Mouse (Mus musculus) myocyte (in vitro differentiated cells): ENCODE results near the gene Pop4. TPM values are rescaled to one million over a fixed set of nuclear protein-coding genes. Genes with fewer than 3 reads are reported as not detected.

ENCODE experiments used
- H3K27me3 ChIP-seq: one replicate; pipeline ENCODE4 v1.6.1; 2011; ENCODE audit not compliant: control insufficient read depth, insufficient read depth, insufficient read length
- H3K36me3 ChIP-seq: one replicate; pipeline ENCODE4 v1.6.1; 2011; ENCODE audit not compliant: control insufficient read depth, insufficient read depth
- H3K4me2 ChIP-seq: one replicate; pipeline ENCODE4 v1.6.1; 2011; ENCODE audit warnings: low read depth, control low read depth
- H3K4me3 ChIP-seq: one replicate; pipeline ENCODE4 v1.5.1; 2011; ENCODE audit warnings: mild to moderate bottlenecking, control low read depth, moderate library complexity
- H3K79me2 ChIP-seq: one replicate; pipeline ENCODE4 v1.6.1; 2011; ENCODE audit not compliant: control insufficient read depth, insufficient read depth
- H3ac ChIP-seq: one replicate; pipeline ENCODE4 v1.6.1; 2011; ENCODE audit not compliant: control insufficient read depth, insufficient read length
- CEBPB ChIP-seq: IDR thresholded peaks from 2 replicates; pipeline ENCODE4 v1.6.1; 2011; ENCODE audit warnings: mild to moderate bottlenecking, moderate library complexity; ENCODE audit not compliant: poor library complexity, insufficient read depth, severe bottlenecking
- E2F4 ChIP-seq: IDR thresholded peaks from one replicate; pipeline ENCODE4 v1.6.1; 2011; ENCODE audit warnings: mild to moderate bottlenecking, control low read depth, moderate library complexity; ENCODE audit not compliant: insufficient read depth
- MAX ChIP-seq: IDR thresholded peaks from one replicate; pipeline ENCODE4 v1.6.1; 2011; ENCODE audit warnings: low read depth, mild to moderate bottlenecking, control low read depth
- MYOD1 ChIP-seq, 3 experiments: IDR thresholded peaks; one replicate each; pipeline ENCODE4 v1.6.1; 2011; ENCODE audit warnings: control low read depth in 2 of 3, low read depth in 2 of 3, mild to moderate bottlenecking in 2 of 3, moderate library complexity in 1 of 3; ENCODE audit not compliant: insufficient read length in 2 of 3, control insufficient read depth in 1 of 3
- MYOG ChIP-seq, 3 experiments: IDR thresholded peaks; one replicate each; pipeline ENCODE4 v1.6.1; 2011; ENCODE audit warnings: control low read depth in 2 of 3, low read depth in 2 of 3, mild to moderate bottlenecking in 2 of 3; ENCODE audit not compliant: insufficient read length in 2 of 3, control insufficient read depth in 1 of 3, insufficient read depth in 1 of 3
- POLR2A ChIP-seq: IDR thresholded peaks from one replicate; pipeline ENCODE4 v1.6.1; 2011; ENCODE audit warnings: low read depth, mild to moderate bottlenecking, control low read depth, moderate library complexity; ENCODE audit not compliant: insufficient read length
- POLR2AphosphoS2 ChIP-seq: IDR thresholded peaks from one replicate; pipeline ENCODE4 v1.6.1; 2011; ENCODE audit warnings: low read depth, control low read depth; ENCODE audit not compliant: insufficient read length
- REST ChIP-seq: IDR thresholded peaks from one replicate; pipeline ENCODE4 v1.6.1; 2011; ENCODE audit warnings: mild to moderate bottlenecking, control low read depth, moderate library complexity; ENCODE audit not compliant: insufficient read depth, insufficient read length
- SRF ChIP-seq: IDR thresholded peaks from one replicate; pipeline ENCODE4 v1.6.1; 2011; ENCODE audit warnings: low read depth; ENCODE audit not compliant: control insufficient read depth, insufficient read length
- TCF12 ChIP-seq: IDR thresholded peaks from one replicate; pipeline ENCODE4 v1.6.1; 2011; ENCODE audit warnings: mild to moderate bottlenecking, control low read depth; ENCODE audit not compliant: poor library complexity, insufficient read depth, severe bottlenecking
- TCF3 ChIP-seq: IDR thresholded peaks from one replicate; pipeline ENCODE4 v1.6.1; 2011; ENCODE audit warnings: low read depth, control low read depth; ENCODE audit not compliant: insufficient read length
- USF1 ChIP-seq: IDR thresholded peaks from one replicate; pipeline ENCODE4 v1.6.1; 2011; ENCODE audit warnings: low read depth, mild to moderate bottlenecking, control low read depth, moderate library complexity
- polyA plus RNA-seq: library from polyadenylated mRNA; unstranded; fragments of >200 nt; fragmentation: generic; extraction: Trizol; gene quantifications from one replicate; pipeline ENCODE4 v1.2.1, GENCODE M21; 2012; ENCODE audit warnings: missing spikeins

The Pop4 gene
- polyA plus RNA-seq, 1 experiment = 10.0 TPM

DNA sequence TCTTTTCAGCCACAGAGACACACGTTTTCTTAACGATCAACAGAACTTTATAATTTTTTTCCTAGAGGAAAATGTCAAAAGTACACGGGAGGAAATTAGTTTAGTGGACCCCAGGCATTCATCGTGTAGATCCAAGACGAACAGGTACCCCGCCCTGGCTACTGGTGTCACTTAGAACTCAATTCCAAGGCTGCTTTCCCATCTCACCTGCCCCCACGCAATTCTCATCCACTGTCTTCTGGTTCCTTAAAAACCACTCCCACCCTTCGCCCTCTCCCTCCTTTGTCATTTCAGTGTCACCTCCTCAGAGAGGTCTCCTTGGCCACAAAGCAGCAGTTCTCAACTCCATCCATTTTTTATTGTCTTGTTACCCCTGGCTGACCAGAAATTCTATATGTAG is 42.9 kb downstream of the Pop4 start:
- Histone ChIP-seq H3K4me2 (peak overlapping the region; percentile 65), H3K4me3 (peak overlapping the region; percentile 80)
- TF ChIP-seq POLR2AphosphoS2 (no peak), TCF12 (no peak), POLR2A (no peak), REST (no peak), E2F4 (no peak), MAX (no peak), TCF3 (no peak), MYOD1 (IDR thresholded peaks at IDR 0.05; ENCODE audit: control insufficient read depth in 1 of 3, insufficient read length in 2 of 3, low read depth in 2 of 3) (no peak), SRF (no peak), CEBPB (no peak), MYOG (IDR thresholded peaks at IDR 0.05; ENCODE audit: control insufficient read depth in 1 of 3, insufficient read depth in 1 of 3, insufficient read length in 2 of 3, low read depth in 2 of 3) (no peak), USF1 (no peak)

DNA sequence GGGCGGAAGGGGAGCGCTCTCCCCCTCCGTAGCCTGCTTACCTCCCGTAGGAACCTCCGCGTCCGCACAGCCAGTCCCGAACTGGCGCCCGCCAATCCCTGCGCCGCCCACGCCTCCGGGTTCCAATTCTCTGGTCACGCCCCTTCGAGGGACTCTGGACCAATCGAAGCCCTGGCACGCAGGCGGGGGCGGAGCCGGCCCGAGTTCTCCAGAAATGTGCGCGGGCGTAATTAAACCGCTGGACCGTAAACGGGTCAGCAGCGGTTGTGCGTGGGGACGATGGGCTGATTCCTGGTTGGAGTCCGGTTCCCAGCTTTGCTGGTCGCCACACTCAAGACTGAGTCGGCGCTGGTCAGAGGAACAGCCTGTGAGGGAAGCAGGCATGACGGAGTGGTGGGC is 43.3 kb downstream of the Pop4 start, which contains the start of gene Plekhf1:
Gene Plekhf1, minus strand, starts transcription at position 117 of the 399 bp plus-strand sequence.
- Histone ChIP-seq H3K27me3 (no peaks in the 10 kb centered on the region), H3ac (peak within 1 kb of the TSS; percentile 34), H3K36me3 (no peaks in the 10 kb centered on the region), H3K4me2 (peak within 1 kb of the TSS; percentile 85), H3K79me2 (peaks cover 36% of the 10 kb centered on the region), H3K4me3 (peak within 1 kb of the TSS; percentile 80)
- TF ChIP-seq POLR2A (peak; percentile 83), MYOD1 (IDR thresholded peaks at IDR 0.05; ENCODE audit: control insufficient read depth in 1 of 3, insufficient read length in 2 of 3, low read depth in 2 of 3) (peak in 1 of 3 experiments; percentile 10), TCF12 (no peak), POLR2AphosphoS2 (peak; percentile 88), E2F4 (no peak)

More for the DNA sequence above, 42.9 kb downstream of the Pop4 start:
- peak overlapping the region; percentile 34 for H3ac ChIP-seq
- H3K36me3 ChIP-seq = no peaks in the 10 kb centered on the region
- H3K27me3 ChIP-seq = no peaks in the 10 kb centered on the region
- H3K79me2 ChIP-seq = peaks cover 32% of the 10 kb centered on the region

DNA sequence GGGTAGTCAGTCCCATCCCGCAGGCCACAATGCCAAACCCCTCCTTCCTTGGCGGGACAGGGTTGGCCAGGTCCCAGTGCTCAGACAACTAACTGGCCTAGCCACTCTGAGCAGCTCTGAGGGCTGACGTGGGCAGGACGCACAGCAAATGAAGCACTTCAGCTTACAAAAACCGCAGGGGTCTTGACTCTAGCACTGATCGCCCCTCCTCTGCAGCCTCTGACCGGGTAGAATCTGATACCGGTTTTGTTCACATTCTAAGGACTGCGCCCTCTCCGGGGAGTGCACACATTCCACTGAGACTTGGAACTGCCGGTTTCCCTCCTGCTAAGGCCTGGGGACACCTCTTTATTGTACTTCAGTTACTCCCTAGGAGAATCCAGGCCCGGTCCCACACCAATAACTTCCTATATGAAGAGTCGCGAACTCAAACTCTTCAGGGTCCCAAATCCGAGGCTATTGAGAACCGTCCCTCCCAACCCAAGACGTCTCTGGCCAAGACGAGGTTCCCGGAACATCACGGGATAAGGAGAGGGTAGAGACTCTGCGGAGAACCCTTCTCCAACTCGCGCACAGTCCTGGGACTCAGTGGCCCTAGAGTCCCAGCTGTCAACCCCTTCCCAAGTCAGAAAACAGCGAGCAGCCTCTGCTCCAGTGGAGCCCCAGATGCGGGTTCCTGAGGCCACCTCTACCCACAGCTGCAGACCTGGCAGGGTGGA is 43.9 kb downstream of the Pop4 start:
- Histone ChIP-seq H3K36me3 (no peaks in the 10 kb centered on the region), H3K79me2 (peaks cover 42% of the 10 kb centered on the region), H3ac (peak overlapping the region; percentile 34), H3K27me3 (no peaks in the 10 kb centered on the region), H3K4me3 (peak overlapping the region; percentile 80), H3K4me2 (peak overlapping the region; percentile 85)
- no peak for TF ChIP-seq MYOD1 (IDR thresholded peaks at IDR 0.05; ENCODE audit: control insufficient read depth in 1 of 3, insufficient read length in 2 of 3, low read depth in 2 of 3)
- peak in 1 of 3 experiments; percentile 20 for TF ChIP-seq MYOG (IDR thresholded peaks at IDR 0.05; ENCODE audit: control insufficient read depth in 1 of 3, insufficient read depth in 1 of 3, insufficient read length in 2 of 3, low read depth in 2 of 3)
- TF ChIP-seq REST = no peak
- TF ChIP-seq POLR2AphosphoS2 = no peak
- no peak for TF ChIP-seq TCF3
- no peak for TF ChIP-seq E2F4
- peak; percentile 33 for TF ChIP-seq POLR2A
- no peak for TF ChIP-seq USF1
- TF ChIP-seq CEBPB = no peak

GRCm38 (mm10) chr7:38226226-38226625 is 45.0 kb downstream of the Pop4 start:
- Histone ChIP-seq H3K36me3 (no peaks in the 10 kb centered on the region), H3K4me3 (peak overlapping the region; percentile 80), H3K27me3 (no peaks in the 10 kb centered on the region), H3K79me2 (peaks cover 42% of the 10 kb centered on the region), H3ac (no peak overlapping the region), H3K4me2 (peak overlapping the region; percentile 85)
- TF ChIP-seq MYOD1 (IDR thresholded peaks at IDR 0.05; ENCODE audit: control insufficient read depth in 1 of 3, insufficient read length in 2 of 3, low read depth in 2 of 3) (no peak), MAX (no peak), SRF (no peak), USF1 (no peak), REST (no peak), E2F4 (no peak), POLR2A (no peak), MYOG (IDR thresholded peaks at IDR 0.05; ENCODE audit: control insufficient read depth in 1 of 3, insufficient read depth in 1 of 3, insufficient read length in 2 of 3, low read depth in 2 of 3) (no peak), CEBPB (no peak), TCF12 (no peak), TCF3 (no peak), POLR2AphosphoS2 (no peak)
